Mouse (Mus musculus): ENCODE measurements around the gene Gm17482.

Gene Gm17482

DNA sequence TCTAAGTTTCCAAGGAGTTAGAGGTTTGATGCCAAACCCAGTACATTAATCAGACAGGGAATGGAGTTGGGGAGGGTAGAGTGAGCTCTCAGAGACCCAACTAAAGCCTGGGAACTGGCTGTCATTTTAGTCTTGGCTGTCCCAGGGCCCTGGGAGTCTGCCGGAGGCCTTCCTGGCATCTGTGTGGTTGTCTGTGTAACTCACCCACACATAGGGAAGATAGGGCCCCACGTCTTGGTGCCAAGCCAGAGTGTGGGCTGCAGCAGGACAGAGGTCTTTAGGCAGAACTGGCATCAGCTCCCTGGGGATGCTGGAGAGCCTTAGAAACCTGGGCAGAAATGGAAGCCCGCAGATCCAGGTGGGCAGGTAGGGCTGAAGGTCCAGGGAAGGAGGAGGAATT, 14.8 kb downstream of the Gm17482 start:
- in situ Hi-C loops (cut with MboI; ENCODE audit: unreplicated experiment in 2 of 2), result no loop called here

GRCm38 (mm10) chr6:115244222-115244621, 17.1 kb downstream of the Gm17482 start:
- in situ Hi-C loops (cut with MboI; ENCODE audit: unreplicated experiment in 2 of 2), result no loop called here

GRCm38 (mm10) chr6:115245500-115246058, 18.4 kb downstream of the Gm17482 start:
- in situ Hi-C loops (cut with MboI; ENCODE audit: unreplicated experiment in 2 of 2), result no loop called here

- in situ Hi-C loops (cut with MboI; ENCODE audit: unreplicated experiment in 2 of 2), result no loop called here
Measured at GRCm38 (mm10) chr6:115251531-115251985, 24.4 kb downstream of the Gm17482 start.

GRCm38 (mm10) chr6:115252099-115252873, 25.1 kb downstream of the Gm17482 start, which contains the start of gene Timp4:
Timp4 (minus strand) TSS chr6:115252205.
- in situ Hi-C loops (cut with MboI; ENCODE audit: unreplicated experiment in 2 of 2), result no loop called here

- in situ Hi-C loops (cut with MboI; ENCODE audit: unreplicated experiment in 2 of 2), result no loop called here
Measured at GRCm38 (mm10) chr6:115255171-115255570, 28.0 kb downstream of the Gm17482 start.

DNA sequence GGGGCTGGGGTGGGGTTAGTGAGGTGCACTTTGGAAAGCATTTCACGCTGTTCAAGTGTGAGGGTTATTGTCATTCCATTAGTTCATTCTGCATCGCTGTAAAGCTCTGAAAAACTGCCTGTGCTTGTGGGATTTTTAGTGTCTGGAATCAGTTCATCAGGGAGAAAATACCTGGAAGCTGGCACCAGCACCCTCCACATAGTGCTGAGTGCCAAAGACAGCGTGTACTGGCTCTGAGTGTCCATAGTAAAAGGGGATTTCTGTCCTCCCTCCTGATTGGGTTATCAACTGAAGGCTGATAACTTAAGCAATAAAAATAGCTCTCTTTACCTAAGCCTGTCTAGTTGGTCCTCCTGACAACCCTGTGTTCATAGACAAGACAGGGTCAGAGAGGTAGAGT, 33.4 kb downstream of the Gm17482 start:
- in situ Hi-C loops (cut with MboI; ENCODE audit: unreplicated experiment in 2 of 2), result loop anchor here (10.0 kb wide), 3 partner anchors 246 to 1176 kb away; no protein-coding TSS in a partner anchor

GRCm38 (mm10) chr6:115266791-115267190, 39.6 kb downstream of the Gm17482 start:
- in situ Hi-C loops (cut with MboI; ENCODE audit: unreplicated experiment in 2 of 2), result loop anchor here (5.0 to 10.0 kb wide), 5 partner anchors 252 to 1182 kb away; no protein-coding TSS in a partner anchor

DNA sequence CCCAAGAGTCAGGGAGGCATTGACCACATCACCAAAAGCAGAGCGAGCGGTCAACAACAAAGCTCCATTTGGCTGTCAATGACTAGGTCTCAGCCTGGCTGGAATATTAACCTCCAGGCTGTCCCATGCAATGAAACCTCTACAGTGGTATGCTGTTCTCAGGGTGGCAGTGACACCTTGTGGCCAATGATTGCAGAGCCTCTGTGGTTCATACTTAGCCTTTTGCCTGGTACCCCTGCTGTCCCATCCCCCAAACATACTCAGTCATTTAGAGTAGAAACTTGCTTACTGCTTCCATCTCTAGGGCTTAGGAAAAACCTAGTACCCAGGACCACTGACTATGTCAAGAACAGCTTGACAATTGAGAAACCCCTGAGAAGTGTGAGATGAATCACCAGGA, 40.8 kb downstream of the Gm17482 start:
- in situ Hi-C loops (cut with MboI; ENCODE audit: unreplicated experiment in 2 of 2), result loop anchor here (5.0 to 10.0 kb wide), 5 partner anchors 253 to 1183 kb away; no protein-coding TSS in a partner anchor

DNA sequence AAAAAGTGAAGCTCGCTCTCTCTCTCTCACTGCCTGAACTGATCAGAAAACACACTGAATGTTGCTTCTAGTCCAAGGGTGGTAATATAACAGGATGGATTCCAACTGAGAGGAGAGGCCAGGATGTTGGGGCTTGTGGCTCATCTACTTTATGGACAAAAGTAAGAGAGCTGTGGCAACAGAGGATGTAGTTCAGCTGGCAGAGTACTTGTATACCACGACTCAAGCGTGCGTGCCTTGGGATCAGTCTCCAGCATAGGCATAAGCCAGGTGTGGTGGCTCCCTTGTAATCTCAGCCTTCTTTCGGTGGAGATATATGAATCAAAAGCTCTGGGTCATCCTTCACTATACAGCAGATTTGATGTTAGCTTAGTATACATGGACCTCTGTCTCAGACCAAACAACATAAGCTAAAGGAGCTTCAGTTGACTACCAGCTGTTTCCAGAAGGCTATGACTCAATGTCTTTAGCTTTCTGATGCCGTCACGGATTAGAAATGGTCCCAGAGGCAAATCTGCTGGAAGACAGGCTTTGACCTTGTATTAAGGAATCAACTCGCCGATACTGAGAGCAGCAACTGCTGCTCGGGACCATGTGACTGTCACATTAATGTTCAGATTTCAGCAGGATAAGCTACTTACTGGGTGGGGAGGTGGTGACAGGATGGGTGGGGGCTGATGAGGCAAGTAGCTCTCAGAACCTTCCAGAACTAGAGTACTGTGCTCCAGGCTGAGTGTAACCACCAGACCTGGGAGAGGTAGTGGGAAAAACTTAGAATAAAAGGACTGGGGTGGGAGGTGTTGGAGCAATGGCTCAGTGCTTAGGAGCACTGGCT, 41.6 kb downstream of the Gm17482 start:
- in situ Hi-C loops (cut with MboI; ENCODE audit: unreplicated experiment in 2 of 2), result loop anchor here (5.0 to 10.0 kb wide), 5 partner anchors 254 to 1184 kb away; no protein-coding TSS in a partner anchor

DNA sequence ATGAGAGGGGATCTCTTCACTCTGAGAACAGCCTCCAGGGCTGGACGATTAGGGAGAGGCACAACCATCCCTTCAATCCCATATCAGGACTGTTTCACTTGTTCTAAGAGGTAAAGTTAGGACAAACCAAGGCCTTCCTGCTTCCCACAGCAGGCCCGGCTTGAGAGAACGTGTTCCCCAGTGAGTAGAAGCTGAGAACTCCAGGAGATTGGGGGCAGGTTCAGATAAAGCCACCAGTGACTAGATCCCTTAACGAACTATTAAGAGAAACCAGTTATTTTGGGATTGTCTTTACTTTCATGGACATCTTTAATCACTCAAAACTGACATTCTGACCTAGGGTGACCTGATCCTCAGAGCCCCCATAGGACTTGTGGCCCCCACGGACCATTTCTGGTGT, 42.4 kb downstream of the Gm17482 start:
- in situ Hi-C loops (cut with MboI; ENCODE audit: unreplicated experiment in 2 of 2), result loop anchor here (5.0 to 10.0 kb wide), 5 partner anchors 255 to 1185 kb away; no protein-coding TSS in a partner anchor

GRCm38 (mm10) chr6:115270085-115270484, 42.9 kb downstream of the Gm17482 start:
- in situ Hi-C loops (cut with MboI; ENCODE audit: unreplicated experiment in 2 of 2), result no loop called here

DNA sequence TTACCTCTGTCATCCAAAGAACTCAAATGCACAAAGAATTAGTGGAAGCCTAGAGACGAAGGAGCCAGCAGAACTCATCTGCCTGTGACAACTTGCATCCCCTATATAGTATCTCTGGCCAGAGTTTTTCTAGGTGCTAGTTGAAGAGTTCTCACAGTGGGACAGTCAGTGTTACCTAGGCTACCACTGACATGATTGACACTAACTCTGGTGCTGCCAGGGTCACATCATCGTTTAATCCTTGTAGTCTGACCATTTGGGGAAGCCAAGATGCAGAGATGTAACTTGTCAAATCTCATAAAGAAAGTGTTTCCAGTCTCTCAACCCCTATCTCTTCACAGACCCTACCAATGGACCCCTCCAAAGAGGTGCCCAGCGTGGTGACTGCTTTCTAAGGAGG, 44.2 kb downstream of the Gm17482 start:
- in situ Hi-C loops (cut with MboI; ENCODE audit: unreplicated experiment in 2 of 2), result no loop called here

- in situ Hi-C loops (cut with MboI; ENCODE audit: unreplicated experiment in 2 of 2), result no loop called here
Measured at GRCm38 (mm10) chr6:115271866-115272271, 44.7 kb downstream of the Gm17482 start.

GRCm38 (mm10) chr6:115273346-115273745, 46.2 kb downstream of the Gm17482 start:
- in situ Hi-C loops (cut with MboI; ENCODE audit: unreplicated experiment in 2 of 2), result no loop called here

GRCm38 (mm10) chr6:115274705-115275104, 47.6 kb downstream of the Gm17482 start:
- in situ Hi-C loops (cut with MboI; ENCODE audit: unreplicated experiment in 2 of 2), result no loop called here

DNA sequence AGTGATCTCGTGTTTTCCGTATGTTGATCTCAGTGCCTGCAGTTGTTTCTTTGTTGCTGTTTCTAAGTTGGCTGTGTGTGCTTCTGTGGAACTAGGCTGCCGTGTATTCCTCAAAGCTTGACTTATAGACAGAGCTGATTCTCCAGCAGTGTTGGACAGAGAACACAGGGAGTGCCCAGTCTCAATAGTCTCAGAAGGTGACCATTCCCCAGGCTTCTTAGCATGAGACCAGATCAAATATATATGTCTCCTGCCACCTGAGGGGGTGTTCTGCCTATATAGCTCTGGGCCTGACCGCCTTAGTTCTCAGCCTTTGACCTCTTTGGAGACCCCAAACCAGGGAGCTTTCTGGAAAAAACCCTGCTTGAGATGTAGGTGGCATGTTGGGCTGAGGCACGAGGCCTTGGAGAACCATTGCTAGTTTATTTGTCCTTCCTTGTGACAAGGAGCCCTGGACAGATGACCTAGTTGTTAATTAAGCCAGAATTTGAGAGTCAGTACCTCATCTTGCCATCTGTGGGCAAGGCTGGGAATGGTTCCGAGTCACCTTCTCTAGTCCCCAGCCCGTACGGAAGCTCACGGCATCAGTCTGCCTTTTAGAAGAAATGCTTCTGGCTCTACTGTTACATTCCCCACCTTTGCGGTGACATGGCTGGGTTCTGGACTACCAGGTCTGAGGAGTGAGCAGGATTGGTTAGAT, 48.1 kb downstream of the Gm17482 start:
- in situ Hi-C loops (cut with MboI; ENCODE audit: unreplicated experiment in 2 of 2), result no loop called here

DNA sequence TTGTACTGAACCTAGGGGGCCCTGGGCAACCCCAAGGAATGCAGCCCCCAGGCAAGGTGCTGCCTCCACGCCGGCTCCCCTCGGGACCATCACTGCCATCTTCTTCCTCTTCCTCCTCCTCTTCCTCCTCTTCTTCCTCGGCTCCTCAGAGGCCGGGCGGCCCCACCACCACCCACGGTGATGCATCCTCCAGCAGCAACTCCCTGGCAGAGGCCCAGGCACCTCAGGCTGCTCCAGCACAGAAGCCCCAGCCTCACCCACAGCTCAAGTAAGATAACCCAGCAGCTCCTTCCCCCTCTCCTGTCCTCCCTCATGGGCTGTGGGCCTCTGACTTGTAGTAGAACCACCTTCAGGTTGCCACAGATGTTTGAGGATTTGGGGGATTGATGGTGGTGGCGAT, 50.9 kb downstream of the Gm17482 start:
- in situ Hi-C loops (cut with MboI; ENCODE audit: unreplicated experiment in 2 of 2), result no loop called here

DNA sequence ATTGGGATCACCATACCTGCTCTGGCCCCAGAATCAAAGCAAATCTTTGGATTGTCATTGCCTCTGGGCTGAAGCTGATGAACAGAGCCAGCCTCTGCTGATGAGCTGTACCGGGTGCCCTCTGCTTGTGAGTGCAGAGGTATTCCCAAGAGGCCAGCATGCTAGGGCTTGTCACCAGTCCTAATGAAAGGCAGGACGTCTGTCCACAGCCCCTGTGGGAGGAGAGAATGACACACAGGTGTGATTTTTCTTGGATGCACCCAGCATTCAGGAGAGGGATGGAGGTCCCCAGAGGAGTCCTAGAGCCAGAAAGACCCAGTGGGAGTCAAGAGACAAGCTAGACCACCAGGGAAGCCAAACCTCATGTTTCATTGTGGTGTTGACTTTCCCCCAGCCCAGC, 52.5 kb downstream of the Gm17482 start:
- in situ Hi-C loops (cut with MboI; ENCODE audit: unreplicated experiment in 2 of 2), result no loop called here

DNA sequence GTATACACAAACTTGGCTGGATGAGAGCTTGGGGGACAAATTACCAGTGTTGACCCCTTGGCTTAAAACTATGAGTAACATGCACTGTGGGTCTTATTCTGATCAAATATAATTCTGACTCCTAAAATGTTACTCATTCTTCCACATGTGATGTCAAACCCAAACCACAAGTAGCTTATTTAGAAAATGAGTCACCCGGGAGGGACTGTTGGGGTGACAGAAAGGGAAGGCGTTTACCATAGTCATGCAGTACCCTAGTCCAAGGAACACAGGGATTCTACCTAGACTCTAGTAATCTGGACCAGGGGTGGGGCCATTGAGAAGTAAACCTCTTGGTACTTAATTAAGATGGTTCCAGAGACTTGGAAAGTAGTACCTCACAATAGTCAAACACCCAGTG, 57.0 kb downstream of the Gm17482 start:
- in situ Hi-C loops (cut with MboI; ENCODE audit: unreplicated experiment in 2 of 2), result no loop called here

Data from v-Abl transformed pro-B cells (cell line).